Mouse (Mus musculus): ENCODE data around the gene Ly6g5c.

Ly6g5c gene

DNA sequence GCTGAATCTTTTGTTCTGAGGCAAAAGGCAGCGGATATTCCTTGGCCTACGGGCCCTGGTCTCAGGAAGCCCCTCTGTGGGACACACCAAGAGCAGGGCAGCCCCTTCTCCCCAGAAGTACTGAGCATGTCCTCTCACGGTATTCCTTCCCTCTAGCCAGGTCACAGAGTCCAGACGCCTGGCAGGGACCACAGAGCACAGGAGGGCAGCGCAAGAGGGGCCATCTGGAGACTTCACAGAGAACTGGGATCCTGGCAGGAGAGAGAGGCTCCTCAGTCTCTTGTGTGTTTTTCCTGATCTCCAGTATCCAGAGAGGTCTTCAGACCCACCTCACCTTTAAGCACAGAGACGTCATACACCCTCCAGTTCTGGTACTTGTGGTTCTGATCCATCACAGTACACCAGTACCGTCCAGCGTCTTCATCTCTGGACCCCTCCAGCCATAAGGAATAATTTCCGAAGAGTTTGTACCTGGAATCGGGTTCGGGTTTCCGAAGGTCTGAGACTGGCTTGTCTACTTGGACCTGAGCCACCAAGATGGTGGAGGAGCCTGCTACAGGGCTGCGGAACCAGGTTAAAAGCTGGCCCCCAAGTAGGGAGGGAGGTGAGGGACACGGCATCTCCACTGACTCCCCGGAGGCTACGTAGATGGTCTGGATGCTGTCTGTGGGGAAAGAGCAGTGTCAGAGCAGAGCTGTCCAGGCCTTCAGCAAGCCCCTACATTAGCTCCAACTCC, 25.1 kb upstream of the Ly6g5c start:
- no peak for DNase-seq

DNA sequence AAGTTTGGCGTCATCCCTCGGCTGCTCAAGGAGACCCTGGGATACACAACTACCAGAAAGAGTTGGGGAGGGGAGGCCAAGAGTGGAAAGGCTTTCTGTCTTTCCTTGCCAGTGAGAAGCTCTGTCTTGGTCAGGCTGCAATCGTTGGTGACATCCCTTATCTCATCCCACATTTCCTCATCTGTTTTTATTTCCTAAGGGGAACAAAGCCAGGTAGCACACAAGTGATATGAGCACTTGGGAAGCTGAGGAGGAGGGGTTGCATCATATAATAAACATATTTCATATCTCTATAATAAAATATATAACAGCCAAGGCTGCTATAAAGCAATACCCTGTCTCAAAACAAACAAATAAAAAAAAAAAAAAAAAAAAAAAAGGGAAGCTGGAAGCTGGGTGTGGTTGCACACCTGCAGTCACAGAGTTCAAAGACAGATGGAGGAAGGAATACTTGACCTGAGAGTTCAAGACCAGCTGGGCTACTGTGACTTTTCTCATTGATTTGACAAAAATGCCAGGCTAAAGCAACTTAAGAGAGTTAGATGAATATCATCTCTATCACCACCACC, 24.1 kb upstream of the Ly6g5c start:
- no peak for DNase-seq

DNA sequence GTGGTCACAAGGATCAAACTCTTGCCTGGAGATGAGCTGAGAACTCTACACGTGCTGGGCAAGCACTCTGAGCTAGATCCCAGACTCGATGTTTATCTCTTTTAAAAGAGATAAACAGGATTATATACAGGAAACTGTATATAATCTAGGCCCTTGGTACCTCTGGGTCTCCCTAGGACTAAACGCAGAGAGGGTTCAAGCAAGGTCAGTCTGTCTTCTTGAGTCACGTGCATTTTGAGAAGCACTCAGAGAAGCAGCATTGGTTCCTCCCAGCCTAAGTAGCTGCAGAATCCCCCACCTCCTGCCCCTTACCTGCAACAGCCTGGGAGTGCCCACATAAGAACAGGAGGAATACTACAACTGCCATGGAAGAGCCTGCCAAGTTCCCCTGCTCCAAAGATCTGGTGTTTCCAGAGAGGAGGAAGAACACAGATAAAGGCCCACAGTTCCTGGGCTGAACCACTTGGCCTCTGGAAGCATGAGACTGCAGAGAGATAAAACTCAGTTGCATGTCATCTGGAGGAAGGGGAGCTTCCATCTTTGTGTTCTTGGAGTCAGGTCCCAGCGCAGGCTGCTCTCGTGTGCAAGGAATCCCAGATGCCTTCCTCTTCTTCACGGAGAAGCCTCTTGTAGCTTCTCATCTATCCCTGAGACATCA, 22.7 kb upstream of the Ly6g5c start, which contains the start of gene Ly6g6f:
Gene Ly6g6f, minus strand, starts transcription at position 403 of the 658 bp plus-strand sequence.
- no peak for DNase-seq

DNA sequence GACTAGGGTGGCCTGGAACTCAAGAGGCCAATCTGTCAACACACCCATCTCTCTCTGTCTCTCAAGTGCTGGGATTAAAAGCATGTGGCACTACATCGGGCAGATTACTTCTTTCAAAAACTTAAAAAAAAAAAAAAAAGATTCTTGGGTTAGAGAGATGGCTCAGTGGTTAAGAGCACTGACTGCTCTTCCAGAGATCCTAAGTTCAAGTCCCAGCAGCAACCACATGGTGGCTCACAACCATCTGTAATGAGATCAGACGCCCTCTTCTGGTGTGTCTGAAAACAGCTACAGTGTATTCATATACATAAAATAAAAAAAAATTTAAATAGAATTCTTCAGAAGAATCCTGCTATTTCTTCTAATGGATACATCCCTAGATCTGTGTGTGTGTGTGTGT, 19.9 kb upstream of the Ly6g5c start:
- no peak for DNase-seq

DNA sequence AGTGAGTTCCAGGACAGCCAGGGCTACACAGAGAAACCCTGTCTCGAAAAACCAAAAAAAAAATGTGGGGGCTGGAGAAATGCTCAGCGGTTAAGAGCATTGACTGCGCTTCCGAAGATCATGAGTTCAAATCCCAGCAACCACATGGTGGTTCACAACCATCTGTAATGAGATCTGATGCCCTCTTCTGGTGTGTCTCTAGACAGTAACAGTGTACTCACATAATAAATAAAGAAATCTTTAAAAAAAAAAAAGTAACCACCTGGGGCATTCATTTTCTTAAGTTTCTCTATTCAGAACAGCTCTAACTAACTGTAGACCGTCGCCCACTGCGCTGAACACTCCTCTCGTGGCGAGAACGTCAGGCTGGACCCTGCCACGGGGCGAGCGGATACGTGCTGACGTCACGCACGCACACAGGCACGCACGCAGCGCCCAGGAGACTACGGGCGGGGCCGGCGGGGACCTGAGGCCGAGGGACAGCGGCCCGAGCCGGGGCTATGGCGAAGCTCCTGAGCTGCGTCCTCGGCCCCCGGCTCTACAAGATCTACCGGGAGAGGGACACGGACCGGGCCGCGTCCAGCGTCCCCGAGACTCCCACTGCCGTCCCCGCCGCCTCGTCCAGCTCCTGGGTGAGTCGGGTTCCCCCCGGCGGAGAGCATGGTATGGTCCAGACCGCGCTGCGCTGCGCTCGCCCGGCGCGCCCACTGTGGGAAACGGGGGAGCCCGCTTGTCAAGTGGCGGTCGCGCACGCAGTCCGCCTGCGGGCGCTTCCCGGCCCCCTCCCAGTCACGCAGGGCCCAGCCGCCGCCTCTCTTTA, 19.0 kb upstream of the Ly6g5c start, which contains the start of gene Abhd16a:
Gene Abhd16a, plus strand, starts transcription at position 439 of the 820 bp plus-strand sequence.
- DNase-seq, result peak; percentile 88 to 92

DNA sequence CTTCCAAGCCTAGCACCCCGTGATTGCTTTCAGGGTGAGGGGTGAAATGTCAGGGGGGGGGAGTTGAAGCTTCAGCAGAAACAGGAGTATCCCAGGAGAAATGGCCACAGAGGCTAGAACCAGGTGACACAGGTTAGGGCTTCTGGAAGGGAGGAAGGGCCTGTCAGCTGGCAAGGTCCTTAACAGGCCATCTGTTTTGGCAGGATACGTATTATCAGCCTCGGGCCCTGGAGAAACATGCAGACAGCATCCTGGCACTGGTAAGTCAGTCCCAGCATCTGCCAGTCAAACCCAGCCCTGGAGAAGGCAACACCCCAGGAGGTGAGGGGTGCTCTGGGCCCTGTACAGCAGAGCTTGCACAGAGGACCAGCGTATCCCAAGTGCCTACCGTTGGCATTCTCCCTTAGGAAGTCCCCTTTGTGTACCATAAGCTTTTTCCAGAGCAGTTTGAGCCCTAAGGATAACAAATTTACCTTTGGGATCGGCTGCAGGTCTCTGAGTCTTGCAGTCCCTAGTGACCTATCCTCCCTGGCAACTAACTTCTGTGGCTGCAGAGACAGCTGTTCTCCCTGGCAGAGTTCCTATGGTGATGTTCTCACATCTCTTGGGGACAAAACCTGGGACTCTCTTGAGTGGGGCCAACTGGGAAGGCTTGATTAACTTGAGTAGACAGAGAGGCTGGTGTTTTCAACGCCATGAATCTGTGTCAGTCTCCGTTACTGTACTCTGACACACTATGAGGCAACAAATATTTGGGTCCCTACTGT, 17.7 kb upstream of the Ly6g5c start:
- no peak for DNase-seq

DNA sequence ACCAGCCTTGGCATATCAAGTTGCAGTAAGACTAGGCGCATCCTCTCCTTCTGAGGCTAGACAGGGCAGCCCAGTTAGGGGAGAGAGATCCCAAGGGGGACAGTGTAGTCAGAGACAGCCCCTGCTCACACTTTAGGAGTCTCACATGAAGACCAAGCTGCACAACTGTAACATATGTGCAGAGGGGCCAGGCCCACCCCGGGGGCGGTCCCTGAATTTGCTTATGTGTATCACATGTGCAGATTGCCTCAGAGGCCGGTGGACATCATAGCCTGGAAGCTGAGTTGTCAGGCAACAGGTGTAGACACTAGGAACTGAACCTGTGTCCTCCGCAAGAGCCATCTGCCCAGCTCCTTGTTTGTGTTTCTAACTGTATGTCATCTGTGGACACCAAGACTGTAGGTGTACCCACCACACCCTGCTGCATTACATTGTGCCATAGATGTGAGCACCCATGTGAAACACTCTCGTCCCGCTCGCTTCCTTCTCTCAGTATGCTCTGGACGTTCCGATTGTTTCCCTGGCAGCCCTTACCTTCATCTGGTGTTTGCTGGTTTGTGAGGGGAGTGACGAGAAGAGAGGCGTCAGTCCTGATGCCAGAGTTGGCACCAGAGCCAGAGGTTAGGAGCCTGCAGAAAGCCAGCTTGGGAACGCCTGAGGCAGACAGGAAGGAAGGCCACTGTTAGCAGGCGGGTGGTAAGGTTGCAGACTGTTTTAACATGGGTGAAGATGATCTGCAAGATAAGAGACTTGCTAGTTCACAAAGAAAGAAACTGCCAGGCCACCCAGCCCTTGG, 15.5 kb upstream of the Ly6g5c start:
- DNase-seq, result no peak

DNA sequence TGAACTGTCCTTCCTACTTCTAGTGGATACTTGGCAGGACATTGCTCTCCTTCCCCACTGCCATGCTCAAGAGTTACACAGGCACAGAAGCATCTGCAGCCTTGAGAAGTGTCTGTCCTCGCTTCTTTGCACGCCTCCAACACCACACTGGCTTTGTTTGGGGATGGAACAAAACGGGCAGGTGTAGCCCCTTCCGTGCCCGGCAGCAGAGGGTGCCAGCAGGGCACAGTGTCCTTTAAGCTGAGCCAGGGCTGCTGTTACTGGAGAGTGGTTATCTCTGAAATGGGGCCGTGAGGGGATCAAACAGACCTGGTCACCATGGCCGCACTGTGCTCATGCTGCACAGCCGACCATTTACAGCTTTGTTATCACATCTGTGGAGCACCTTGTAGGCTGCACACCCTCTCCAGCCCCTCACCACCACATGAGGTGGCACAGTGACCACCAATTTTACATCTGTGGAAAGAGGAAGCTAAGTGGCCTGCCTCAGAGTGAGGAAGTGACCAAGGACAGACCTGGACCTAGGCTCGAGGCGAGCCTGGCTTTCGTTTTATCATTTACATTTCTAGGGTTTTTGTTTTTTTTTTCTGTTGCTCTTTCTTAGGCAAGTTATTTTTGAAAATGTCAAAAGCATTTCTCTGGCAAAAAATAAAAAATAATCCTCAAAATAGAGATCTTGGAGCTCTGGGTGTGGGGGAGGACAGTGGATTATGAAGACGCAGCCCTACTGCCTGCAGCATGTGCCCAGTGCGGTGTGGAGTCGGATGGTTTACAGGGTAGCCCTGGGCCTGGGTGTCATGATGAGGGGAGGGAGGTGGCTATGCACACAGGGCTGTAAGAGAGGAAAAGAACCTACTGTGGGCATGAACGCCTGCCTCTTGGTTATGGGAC, 13.4 kb upstream of the Ly6g5c start:
- DNase-seq, result no peak

DNA sequence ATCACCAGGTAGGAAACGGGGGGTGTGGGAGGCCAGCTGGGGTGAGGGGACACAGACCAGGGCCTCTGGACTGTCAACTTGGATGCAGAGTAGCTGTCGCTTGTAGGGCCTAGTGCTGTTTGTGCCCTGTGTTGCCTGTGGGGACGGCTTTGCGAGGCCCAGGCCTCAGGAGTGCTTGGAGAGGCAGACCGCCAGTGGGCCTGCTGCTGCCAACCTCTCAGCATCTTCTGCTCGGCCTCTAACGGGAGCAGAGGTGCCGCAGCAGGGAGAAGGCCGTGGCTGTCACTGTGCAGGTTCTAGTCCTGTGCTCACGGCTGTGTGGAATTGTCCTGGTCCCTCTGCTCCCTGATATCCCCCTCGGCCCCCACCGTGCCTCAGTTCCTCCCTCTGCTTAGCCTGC, 11.5 kb upstream of the Ly6g5c start:
- DNase-seq, result no peak

DNA sequence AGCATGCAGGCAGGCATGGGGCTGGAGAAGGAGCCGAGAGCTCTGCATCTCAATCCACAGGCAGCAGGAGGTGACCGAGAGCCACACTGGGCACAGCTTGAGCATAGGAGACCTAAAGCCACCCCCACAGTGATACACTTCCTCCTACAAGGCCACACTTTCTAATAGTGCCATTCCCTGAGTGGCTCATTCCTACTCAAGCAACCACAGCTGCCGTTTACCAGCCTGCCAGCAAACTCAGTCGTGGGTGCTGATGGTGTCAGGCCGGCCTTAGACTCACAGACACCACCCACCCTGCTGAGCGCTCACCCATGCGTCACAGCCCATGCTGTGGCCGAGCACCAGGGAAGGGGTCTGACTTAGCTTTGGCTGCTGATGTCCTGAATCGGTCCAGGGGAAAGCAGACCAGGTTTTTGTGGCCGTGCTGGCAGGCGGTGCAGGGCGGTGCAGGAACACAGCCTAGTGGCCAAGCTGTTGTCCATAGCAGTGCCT, 10.9 kb upstream of the Ly6g5c start:
- no peak for DNase-seq

DNA sequence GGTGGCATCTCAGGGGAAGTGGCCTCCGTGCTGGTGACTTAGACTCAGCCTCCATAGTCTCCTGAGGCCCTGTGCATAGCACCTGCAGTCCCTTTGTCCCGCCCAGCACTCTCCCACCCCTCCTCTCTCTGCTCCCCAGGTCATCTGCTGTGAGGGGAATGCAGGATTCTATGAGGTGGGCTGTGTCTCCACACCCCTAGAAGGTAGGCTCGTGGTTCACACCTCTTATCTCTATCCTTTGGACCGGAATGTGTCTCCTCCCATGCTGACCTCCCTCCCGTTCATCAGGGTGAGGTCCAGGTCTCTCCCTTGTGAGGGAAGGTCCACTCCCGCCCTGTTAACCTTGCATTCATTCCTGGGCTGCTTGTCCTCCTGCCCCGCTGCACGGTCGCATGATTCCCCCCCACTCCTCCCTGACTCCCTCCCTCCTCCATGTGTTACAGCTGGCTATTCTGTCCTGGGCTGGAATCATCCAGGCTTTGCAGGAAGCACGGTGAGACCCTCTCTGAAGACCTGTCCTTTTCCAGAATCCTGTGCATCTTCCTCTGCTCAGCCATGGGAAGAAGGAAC, 7.8 kb upstream of the Ly6g5c start:
- DNase-seq, result no peak

DNA sequence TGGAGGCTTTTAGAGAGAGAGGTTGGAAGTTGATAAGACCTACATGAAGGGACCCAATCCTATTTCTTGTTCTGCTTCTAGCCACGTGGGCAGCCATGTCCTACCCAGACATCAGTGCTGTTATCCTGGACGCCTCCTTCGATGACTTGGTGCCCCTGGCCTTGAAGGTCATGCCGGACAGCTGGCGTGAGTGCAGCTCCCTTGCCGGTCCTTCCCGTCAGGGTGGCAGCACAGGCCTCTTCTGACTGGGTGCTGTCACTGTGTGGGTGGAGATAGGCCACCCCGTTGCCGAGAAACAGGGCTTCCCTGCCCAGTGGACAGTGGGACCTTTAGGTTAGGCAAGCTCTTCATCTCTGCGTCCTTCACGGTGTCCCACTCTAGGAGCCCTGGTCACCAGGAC, 6.9 kb upstream of the Ly6g5c start:
- no peak for DNase-seq

DNA sequence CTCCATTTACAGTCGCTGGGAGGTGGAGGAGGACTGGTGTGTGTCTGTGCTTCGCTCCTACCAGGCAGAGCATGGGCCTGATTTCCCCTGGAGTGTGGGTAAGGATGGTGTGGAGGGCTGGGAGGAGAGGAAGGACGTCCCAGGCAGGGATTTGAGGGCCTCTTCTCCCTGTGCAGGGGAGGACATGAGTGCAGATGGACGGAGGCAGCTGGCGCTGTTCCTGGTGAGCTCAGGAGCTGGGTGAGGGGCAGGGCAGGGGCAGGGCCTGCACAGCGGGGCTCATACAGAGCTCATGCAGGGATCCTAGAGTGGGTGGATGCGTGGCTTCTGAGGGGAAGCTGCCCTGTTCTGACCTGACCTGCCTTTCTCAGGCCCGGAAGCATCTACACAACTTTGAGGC, 5.8 kb upstream of the Ly6g5c start:
- DNase-seq, result no peak

DNA sequence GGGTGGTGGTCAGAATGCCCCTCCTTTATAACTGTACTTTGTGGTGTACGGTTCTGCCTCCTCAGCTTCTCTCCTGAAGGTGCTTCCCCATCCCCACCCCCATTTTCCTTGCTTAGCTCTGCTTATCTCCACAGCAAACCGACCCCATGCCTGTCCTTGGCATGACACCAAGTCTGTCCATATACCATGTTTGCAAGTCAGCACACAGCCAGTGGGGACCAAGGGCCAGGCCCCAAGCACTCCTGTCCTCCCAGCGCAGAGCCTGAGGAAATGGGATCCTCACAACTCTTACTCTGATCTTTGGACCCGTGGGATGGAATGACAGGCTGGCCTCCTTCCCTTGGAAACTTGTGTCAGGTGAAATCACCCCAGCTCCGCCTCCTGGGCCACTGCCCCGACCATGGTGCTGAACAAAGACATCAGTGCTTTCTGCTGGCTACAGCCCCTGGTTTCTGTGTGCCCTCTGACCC, 4.8 kb upstream of the Ly6g5c start:
- no peak for DNase-seq

DNA sequence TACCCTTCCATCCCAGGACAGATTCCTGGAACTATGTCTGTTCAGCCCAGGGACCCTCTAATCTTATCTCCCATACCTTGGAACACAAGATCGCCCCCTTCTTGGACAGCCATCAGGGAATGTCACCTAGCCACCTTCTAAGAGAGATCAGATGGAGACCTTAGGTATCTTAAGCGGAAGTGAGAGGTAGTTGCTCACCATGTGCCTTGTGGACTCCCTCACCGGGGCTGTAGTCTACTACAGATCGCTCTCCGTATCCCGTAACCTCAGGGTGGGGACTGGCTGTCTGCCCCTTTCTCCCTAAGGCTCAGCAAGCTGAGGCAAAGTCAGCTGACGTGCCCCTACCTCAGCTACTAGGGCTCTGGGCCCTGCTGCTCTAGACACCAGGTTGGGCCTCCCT, 4.0 kb upstream of the Ly6g5c start:
- no peak for DNase-seq

DNA sequence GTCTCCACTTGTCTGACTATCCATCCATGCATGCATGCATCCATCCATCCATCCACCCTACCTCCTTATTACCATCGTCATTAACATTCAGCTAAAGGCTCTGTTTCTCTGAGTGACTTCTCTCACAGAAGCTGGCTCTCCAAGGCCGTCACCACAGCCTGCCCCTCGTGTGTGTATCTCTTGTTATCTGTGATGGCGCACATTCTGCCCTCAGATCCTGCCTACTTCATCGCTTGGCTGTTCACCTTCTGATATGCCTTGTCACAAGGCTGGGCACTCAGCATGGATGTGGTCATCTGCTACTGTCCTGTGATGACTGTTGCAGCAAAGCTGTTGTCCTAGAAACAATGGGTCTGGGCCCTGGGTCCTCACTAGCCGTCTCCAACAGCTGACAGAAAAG, 3.3 kb upstream of the Ly6g5c start:
- no peak for DNase-seq

DNA sequence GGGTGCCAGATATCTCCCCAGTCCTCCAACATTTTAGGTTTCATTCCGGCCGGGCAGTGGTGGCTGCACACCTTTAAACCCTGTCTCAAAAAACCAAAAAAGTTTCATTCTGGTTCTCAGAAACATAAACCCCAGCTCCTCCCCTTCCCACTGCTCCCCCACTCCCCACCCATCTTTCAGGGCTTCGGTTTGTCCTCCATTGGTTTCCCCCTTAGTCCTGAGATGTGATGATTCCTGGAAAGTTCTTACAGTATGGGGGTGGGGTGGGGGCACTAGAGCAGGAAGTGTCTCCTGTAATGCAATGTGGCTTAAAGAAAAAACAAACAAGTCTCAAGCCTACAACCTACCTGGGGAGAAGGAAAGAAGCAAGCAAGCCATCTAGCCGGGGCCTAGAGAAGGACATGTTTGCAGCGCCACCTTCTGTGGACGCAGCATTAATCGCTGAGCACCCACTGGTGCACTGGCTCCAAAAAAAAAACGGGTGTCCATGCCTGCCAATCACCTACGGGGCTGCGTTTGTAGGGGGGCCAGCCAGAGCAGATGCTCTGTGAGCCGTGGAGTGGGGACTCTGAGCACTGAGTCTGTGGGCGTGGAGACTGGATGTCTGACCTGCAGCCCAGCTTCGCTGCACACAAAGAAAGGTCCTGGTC, 2.2 kb upstream of the Ly6g5c start:
- DNase-seq, result no peak

DNA sequence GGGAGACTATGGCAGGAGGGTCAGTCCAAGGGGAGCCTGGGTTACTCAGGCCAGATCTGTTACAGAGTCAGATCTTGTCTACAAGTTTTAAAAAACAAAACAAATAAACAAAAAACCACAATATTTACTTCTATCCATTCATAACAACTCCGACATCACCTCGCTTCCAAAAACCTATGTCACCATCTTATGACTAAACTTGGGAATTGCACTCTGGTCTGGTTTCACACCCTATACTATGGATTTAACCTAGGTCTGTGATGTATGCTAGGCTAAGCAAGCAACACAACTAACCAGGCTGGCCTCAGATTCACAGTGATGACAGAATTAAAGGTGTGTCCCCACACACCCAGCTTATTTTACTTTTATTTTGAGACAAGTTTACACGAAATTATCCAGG, 1.6 kb upstream of the Ly6g5c start:
- no peak for DNase-seq

DNA sequence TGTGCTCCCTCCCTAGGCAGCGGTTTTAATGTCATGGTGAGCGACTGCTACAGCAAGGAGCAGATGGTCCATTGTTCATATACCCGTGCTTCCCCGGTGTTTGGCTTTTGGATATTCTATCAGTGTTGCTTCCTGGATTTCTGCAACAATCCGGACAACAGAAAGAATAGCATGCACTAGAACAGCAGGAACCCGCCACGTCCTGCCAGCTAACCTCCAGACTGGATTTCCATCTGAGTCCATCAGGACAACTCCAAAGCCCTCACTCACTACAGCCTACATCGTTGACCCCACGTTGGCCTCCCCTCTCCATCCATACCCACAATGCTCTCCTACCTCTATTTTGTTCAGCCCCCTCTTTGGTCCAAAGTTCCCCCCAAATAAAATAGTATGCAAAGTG, 3.7 kb downstream of the Ly6g5c start:
- DNase-seq, result no peak
